Mouse (Mus musculus) stomach, embryonic 15.5 days (tissue): ENCODE results near the gene St6gal1. TPM values are rescaled to one million over a fixed set of nuclear protein-coding genes. Genes with fewer than 3 reads are reported as not detected.

Experiments
- ATAC-seq: fragments of 200-750 bp; cut with Nextera tagmentation; 2 replicates; pipeline ENCODE4 v1.8.0; 2017; ENCODE audit warnings: low read depth, moderate number of reproducible peaks, moderate TSS enrichment; ENCODE audit not compliant: insufficient read depth, low FRiP score
- H3K27ac ChIP-seq: fragments of 300-500 bp; sonication (generic); 2 replicates; pipeline ENCODE4 v1.5.1; 2015; ENCODE audit warnings: mild to moderate bottlenecking, inconsistent platforms
- H3K27me3 ChIP-seq: fragments of 300-500 bp; sonication (generic); replicated peaks from 2 replicates; pipeline ENCODE4 v1.6.1; 2015; ENCODE audit warnings: inconsistent platforms
- H3K36me3 ChIP-seq: fragments of 300-500 bp; sonication (generic); 2 replicates; pipeline ENCODE4 v1.6.1; 2015; ENCODE audit warnings: inconsistent platforms
- H3K4me1 ChIP-seq: fragments of 300-500 bp; sonication (generic); 2 replicates; pipeline ENCODE4 v1.6.1; 2015; ENCODE audit warnings: inconsistent platforms
- H3K4me2 ChIP-seq: fragments of 300-500 bp; sonication (generic); 2 replicates; pipeline ENCODE4 v1.6.1; 2015; ENCODE audit warnings: mild to moderate bottlenecking, inconsistent platforms
- H3K4me3 ChIP-seq: fragments of 300-500 bp; sonication (generic); replicated peaks from 2 replicates; pipeline ENCODE4 v1.5.1; 2015; ENCODE audit warnings: inconsistent platforms
- H3K9ac ChIP-seq: fragments of 300-500 bp; sonication (generic); 2 replicates; pipeline ENCODE4 v1.6.1; 2015; ENCODE audit warnings: inconsistent platforms
- H3K9me3 ChIP-seq: fragments of 300-500 bp; sonication (generic); 2 replicates; pipeline ENCODE4 v1.6.1; 2016; ENCODE audit warnings: inconsistent platforms
- WGBS: fragments of 180-500 bp; shearing (Covaris S2); methylation state at CpG from one replicate; pipeline ENCODE4 v1.1.7; 2015; 5-methylcytosine and 5-hydroxymethylcytosine counted together
- polyA plus RNA-seq: library from polyadenylated mRNA; unstranded; fragments of >200 nt; fragmentation: Nextera tagmentation; extraction: Ambion mirVana; gene quantifications from 2 replicates; pipeline ENCODE4 v1.2.1, GENCODE M21; 2015

Gene St6gal1
- polyA plus RNA-seq, 1 experiment from 2014 or later: 16.3 TPM

DNA sequence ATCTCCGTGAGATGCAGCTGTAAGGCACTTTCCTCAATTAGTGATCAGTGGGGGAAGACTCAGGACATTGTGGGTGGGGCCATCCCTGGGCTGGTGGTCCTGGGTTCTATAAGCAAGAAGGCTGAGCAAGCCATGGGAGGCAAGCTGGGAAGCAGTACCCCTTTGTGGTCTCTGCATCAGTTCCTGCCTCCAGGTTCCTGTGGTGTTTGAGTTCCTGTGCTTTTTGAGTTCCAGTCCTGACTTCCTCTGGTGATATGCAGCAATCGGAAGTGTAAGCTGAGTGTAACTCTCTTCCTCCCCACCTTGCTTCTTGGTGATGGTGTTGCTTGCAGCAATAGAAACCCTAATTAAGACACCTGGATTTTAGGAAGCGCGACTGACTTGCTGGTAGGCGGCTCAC, 58.4 kb downstream of the St6gal1 start:
- H3K27ac ChIP-seq: no peak overlapping the region; the same call in 1 of the 2 replicates
- no peak overlapping the region for H3K4me2 ChIP-seq
- no peak for ATAC-seq
- no peaks in the 10 kb centered on the region for H3K4me1 ChIP-seq
- H3K4me3 ChIP-seq: no peak overlapping the region
- H3K36me3 ChIP-seq: no peaks in the 10 kb centered on the region
- no peak overlapping the region for H3K9ac ChIP-seq
- H3K27me3 ChIP-seq: no peaks in the 10 kb centered on the region
- H3K9me3 ChIP-seq: no peaks in the 10 kb centered on the region
- 83% methylated on average over 5 of the region's 5 CpGs for WGBS

DNA sequence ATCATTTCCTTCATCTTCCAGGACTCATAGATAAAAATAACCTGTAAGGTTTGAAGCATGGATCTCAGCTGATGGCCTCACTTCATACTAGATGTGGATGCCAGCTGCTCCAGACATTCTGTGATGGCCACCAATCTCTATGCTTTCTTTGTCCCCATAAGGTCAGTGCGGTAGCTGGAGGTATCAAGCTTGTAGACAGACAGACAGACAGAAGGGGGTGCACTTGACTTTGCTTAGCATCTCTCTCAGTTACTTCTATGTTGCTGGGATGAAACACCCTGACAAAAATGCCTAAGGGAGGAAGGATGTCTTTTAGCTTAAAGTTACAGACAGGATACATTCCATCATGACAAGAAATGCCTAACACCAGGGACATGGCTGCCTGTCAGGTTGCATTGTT, 59.1 kb downstream of the St6gal1 start:
- Histone ChIP-seq H3K4me3 (no peak overlapping the region), H3K36me3 (no peaks in the 10 kb centered on the region), H3K27ac (no peak overlapping the region), H3K27me3 (no peaks in the 10 kb centered on the region), H3K9ac (no peak overlapping the region), H3K4me1 (no peaks in the 10 kb centered on the region), H3K9me3 (no peaks in the 10 kb centered on the region), H3K4me2 (no peak overlapping the region)
- ATAC-seq: no peak
- 81% methylated on average over 1 of the region's 1 CpGs for WGBS

DNA sequence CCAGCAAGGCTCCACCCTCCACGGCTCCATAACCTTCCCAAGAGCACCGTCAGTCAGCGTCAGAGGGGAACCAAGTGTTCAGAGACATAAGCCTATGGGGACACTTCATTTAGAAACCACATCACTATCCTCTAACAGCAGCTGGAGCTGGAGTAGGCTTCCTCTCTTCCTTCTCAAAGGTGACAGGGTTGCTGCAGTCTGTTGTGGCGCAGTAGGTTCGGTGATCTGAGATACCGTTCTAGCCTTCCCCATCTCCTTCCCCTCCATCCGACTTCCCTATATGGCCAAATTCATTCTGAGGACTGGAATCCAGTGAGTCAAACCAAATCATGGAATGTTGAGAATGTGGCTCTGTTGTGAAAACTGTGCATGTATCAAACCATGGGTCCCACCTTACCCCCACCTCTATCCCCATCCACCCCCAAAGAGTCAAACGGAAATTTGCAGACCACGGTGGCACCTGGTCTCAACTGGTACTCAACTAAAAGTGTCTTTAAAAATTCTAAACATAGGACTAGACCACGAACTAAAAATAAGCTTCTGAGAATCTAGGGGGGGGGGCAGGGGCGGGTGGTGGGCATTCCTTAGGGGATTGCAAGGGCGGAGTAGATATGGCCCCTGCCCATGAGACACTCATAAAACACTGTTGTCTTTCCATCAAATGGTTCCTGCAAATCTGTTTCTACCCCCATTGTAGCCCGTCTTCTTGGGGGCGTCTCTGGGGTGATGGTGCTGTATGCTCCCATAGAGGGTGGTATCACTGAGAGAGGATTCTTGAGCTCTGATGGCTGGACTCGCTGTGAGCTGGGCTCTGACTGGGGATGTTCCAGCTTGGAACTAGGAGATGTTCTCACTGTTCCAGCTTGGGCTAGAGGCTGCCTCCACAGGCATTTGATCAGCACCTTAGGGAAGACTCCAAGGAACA, 60.2 kb downstream of the St6gal1 start:
- Histone ChIP-seq H3K4me1 (no peaks in the 10 kb centered on the region), H3K27me3 (no peaks in the 10 kb centered on the region), H3K4me3 (no peak overlapping the region), H3K36me3 (no peaks in the 10 kb centered on the region), H3K9ac (no peak overlapping the region), H3K9me3 (no peaks in the 10 kb centered on the region), H3K4me2 (no peak overlapping the region), H3K27ac (no peak overlapping the region)
- WGBS: 75% methylated on average over 15 of the region's 15 CpGs
- no peak for ATAC-seq

DNA sequence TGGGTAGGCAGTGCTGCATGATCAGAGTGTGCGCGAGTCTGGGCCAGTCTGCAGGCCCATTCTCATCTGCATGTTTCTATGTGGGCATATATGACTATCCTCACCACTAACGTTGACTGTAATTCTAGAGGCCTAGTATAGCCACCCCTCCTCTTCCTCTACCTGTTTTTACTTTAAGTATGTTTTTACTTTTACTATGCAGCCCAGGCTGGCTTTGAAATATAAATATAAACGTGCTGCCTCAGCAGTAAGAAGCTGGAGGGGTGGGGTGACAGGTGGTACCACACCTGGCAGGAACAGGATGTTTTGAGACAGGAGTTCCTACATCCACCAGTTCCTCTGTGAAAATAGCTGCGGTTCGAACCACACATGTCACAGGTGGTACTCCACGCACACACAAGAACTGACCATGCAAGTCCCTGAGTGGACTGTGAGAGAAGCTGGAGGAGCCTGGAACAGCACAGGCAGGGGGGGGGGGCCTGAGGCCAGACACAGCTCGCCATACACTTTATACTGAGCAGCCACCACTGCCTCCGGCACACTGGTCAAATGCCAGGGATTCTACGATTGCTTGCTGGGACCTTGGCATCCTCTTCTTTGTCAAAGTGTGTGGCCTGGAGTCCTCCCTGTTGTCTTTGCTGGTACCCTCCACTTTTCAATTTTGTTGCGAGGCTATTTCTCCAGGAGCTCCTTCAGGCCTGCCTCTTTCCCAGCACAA, 62.0 kb downstream of the St6gal1 start:
- Histone ChIP-seq H3K9me3 (no peaks in the 10 kb centered on the region), H3K27me3 (no peaks in the 10 kb centered on the region), H3K4me2 (no peak overlapping the region), H3K36me3 (no peaks in the 10 kb centered on the region), H3K27ac (no peak overlapping the region), H3K9ac (no peak overlapping the region), H3K4me1 (no peaks in the 10 kb centered on the region), H3K4me3 (no peak overlapping the region)
- WGBS: 77% methylated on average over 11 of the region's 11 CpGs
- no peak for ATAC-seq

DNA sequence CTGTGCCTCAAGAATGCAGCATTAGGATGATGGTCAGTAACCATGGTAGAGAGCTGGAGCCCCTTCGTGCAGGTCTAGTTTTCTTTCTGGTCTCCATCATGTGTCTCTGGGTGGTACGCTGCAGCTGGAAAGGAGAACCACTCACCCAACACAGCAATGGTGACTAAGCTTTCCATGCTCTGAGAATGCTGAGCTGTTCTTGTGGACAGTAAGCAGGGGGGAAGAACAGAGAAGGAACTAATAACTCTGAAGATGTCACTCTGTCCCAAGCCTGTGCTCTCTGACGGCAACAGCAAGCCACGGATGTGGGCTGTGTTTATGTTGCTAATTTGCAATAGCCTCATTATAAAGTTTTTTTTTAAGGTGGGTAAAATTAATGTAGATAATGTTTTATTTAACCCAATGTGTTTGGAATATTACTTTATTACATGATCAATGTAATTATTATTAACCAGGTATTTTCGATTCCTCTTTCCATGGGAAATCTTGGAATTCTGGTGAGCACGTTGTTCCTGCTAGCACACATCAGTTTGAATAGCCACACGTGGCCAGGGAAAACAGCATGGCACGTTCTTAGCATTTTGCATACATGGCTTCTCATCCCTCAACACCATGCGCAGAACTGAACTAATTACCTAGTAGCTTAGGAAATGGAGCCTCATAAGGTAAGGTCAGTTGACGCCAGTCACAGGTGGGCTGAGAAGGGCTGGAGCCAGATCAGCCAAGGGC, 62.9 kb downstream of the St6gal1 start:
- H3K9me3 ChIP-seq: no peaks in the 10 kb centered on the region
- no peak overlapping the region for H3K9ac ChIP-seq
- WGBS: 85% methylated on average over 10 of the region's 10 CpGs
- H3K27me3 ChIP-seq: no peaks in the 10 kb centered on the region
- no peak overlapping the region for H3K4me3 ChIP-seq
- H3K4me1 ChIP-seq: no peaks in the 10 kb centered on the region
- ATAC-seq: no peak
- no peak overlapping the region for H3K4me2 ChIP-seq
- H3K27ac ChIP-seq: no peak overlapping the region
- no peaks in the 10 kb centered on the region for H3K36me3 ChIP-seq

DNA sequence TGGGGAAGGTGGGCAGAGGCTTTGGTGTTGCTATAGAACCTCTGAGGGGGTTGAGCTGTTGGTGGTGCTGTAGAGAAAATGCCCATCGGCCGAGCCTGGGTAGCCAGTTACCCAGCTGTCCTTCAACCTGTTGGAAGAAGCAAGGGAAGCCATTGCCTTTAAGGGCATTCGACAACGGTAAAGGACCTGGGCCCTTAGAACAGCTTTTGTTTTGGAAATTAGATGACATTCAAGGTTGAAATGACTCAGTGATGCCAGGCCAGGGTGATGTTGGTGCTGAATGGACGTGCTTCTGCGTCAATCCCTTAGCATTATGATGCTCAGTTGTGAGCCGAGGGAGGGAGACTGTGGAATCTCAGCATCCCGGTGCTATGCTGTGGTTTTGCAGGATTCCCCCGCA, 63.6 kb downstream of the St6gal1 start:
- no peaks in the 10 kb centered on the region for H3K4me1 ChIP-seq
- H3K27me3 ChIP-seq: no peaks in the 10 kb centered on the region
- no peak overlapping the region for H3K4me2 ChIP-seq
- WGBS: 94% methylated on average over 9 of the region's 9 CpGs
- H3K9ac ChIP-seq: no peak overlapping the region
- no peaks in the 10 kb centered on the region for H3K36me3 ChIP-seq
- no peak overlapping the region for H3K4me3 ChIP-seq
- ATAC-seq: no peak
- no peak overlapping the region for H3K27ac ChIP-seq
- no peaks in the 10 kb centered on the region for H3K9me3 ChIP-seq

DNA sequence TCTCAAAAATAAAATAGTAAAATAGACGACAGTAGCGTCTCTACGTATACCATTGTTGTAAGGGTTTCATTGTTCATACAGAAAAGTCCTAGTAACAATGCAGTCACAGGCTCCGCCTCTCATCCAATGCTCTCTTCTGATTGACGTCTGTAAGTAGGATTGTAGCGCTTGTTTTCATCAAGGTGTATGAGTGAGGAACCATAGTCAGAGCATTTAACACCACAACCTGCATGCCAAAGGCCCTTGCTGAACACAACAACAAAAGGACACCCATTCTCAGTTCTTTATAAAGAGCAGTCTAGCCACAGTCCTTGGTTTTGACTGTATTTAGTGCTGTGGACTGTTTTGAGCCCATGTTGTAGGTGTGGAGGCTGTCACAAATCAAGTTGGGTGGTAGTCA, 64.9 kb downstream of the St6gal1 start:
- no peak overlapping the region for H3K27ac ChIP-seq
- H3K9me3 ChIP-seq: no peaks in the 10 kb centered on the region
- H3K4me3 ChIP-seq: no peak overlapping the region
- no peaks in the 10 kb centered on the region for H3K27me3 ChIP-seq
- 91% methylated on average over 6 of the region's 6 CpGs for WGBS
- H3K9ac ChIP-seq: no peak overlapping the region
- H3K36me3 ChIP-seq: no peaks in the 10 kb centered on the region
- no peak for ATAC-seq
- H3K4me2 ChIP-seq: no peak overlapping the region
- no peaks in the 10 kb centered on the region for H3K4me1 ChIP-seq

DNA sequence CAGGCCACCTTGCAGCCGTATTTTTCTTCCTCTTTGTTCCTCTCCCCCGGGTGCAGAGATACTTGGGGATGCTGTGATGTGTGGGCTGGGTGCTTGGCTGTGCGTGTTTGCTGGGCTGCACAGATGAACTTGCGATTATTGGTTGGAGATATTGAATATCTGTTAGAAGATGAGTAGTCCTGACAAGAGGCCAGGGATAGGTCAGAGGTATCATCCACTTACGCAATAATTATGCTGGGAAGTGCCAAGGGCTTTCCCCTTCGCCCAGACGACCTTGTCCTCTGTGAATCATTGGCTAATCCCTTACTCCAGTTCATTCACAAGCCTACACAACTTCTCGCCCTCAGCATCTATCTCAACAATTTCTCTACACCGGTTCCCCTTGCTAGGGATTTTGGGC, 65.6 kb downstream of the St6gal1 start:
- no peak overlapping the region for H3K9ac ChIP-seq
- H3K4me1 ChIP-seq: no peaks in the 10 kb centered on the region
- H3K36me3 ChIP-seq: no peaks in the 10 kb centered on the region
- no peak overlapping the region for H3K4me3 ChIP-seq
- no peaks in the 10 kb centered on the region for H3K9me3 ChIP-seq
- no peak for ATAC-seq
- WGBS: 84% methylated on average over 9 of the region's 9 CpGs
- H3K4me2 ChIP-seq: no peak overlapping the region
- H3K27me3 ChIP-seq: no peaks in the 10 kb centered on the region
- no peak overlapping the region for H3K27ac ChIP-seq

DNA sequence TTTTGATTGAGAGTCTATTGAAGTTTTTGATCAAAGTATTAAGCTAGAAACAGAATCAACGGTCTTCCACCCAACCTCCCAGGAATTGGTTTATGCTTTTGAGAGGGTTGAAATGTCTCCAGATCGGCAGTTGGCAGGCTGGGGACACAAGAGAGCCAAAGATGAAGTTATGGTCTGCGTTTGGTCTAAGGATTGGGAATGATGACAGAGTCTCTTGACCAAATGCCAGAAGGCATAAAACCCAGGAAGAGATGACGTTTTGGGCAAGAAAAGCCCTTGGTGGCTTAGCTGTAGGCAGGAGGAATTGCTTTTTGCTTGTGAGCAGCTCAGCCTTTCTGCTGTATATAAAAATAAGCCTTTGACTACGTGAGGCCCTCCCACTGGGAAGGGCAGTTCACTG, 67.0 kb downstream of the St6gal1 start:
- H3K4me2 ChIP-seq: no peak overlapping the region
- no peak for ATAC-seq

DNA sequence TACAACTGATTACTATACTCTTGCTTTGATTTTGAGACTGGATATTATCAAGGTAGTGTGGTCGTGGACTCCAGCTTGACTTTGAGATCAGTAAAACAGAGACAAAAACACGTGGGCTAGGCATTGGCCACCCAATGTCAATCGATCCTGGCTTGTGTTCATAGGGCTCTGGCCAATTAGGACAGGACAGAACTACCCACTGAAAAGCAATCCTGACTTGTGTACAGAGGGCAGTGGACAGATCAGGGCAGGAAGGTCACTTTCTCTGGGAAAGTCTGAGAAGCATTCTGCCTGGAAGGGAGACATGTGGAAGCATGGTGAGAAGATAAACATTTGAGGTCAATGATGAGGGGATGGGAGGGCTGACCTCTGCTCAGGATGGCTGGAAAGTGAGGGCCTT, 69.7 kb downstream of the St6gal1 start:
- WGBS: 67% methylated on average over 3 of the region's 3 CpGs
- Histone ChIP-seq H3K27ac (no peak overlapping the region), H3K4me3 (no peak overlapping the region), H3K4me2 (no peak overlapping the region), H3K36me3 (no peaks in the 10 kb centered on the region), H3K9ac (no peak overlapping the region), H3K27me3 (no peaks in the 10 kb centered on the region), H3K4me1 (no peaks in the 10 kb centered on the region), H3K9me3 (no peaks in the 10 kb centered on the region)
- ATAC-seq: peak; percentile 63; the same call in 1 of the 2 replicates

More for the DNA sequence above, 67.0 kb downstream of the St6gal1 start:
- Histone ChIP-seq H3K27ac (no peak overlapping the region), H3K9ac (no peak overlapping the region), H3K4me1 (no peaks in the 10 kb centered on the region), H3K27me3 (no peaks in the 10 kb centered on the region), H3K9me3 (no peaks in the 10 kb centered on the region), H3K4me3 (no peak overlapping the region), H3K36me3 (no peaks in the 10 kb centered on the region)
- 57% methylated on average over 5 of the region's 5 CpGs for WGBS

DNA sequence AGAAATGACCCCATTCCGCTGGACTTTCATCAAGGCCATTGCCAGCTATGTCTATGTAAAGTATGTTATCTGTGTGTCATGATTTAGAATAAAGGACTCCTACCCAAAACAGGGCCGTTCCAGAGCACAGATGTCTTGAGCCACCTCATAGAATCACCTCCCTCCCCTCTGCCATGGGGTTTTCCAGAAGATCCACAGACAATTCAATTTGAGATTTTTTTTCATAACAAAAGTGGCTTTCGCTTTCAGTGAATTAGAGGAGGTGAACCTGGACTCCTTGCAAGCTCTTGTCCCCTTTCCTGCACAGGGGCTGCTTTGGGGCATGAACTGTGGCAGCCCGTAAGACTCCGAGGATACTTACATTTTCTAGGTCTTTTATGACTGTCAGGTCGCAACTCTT, 70.2 kb downstream of the St6gal1 start:
- no peak overlapping the region for H3K4me2 ChIP-seq
- no peaks in the 10 kb centered on the region for H3K27me3 ChIP-seq
- H3K27ac ChIP-seq: no peak overlapping the region
- no peak overlapping the region for H3K9ac ChIP-seq
- no peaks in the 10 kb centered on the region for H3K36me3 ChIP-seq
- H3K4me1 ChIP-seq: no peaks in the 10 kb centered on the region
- WGBS: 84% methylated on average over 6 of the region's 6 CpGs
- ATAC-seq: no peak
- no peaks in the 10 kb centered on the region for H3K9me3 ChIP-seq
- no peak overlapping the region for H3K4me3 ChIP-seq

DNA sequence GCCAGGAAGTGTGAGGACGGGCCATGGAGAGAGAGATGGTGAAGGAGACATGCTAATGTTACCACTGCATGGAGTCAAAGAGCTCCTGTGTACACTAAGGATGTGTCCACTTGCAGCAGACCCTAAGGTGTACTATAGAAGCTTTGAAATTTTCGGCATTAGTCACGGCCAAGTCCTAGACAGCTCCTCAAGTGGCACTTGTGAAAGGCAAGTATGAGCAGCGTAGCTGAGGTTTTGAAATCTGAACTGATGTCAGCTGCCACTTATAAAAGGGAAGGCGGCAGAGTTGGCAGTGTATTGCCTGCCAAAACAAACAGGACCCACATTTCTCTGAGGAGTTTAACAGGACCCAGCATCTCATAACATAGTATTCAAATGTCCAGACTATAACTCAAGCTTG, 71.2 kb downstream of the St6gal1 start:
- no peak overlapping the region for H3K27ac ChIP-seq
- H3K27me3 ChIP-seq: no peaks in the 10 kb centered on the region
- no peaks in the 10 kb centered on the region for H3K36me3 ChIP-seq
- ATAC-seq: no peak
- no peaks in the 10 kb centered on the region for H3K9me3 ChIP-seq
- 84% methylated on average over 5 of the region's 5 CpGs for WGBS
- no peak overlapping the region for H3K9ac ChIP-seq
- no peaks in the 10 kb centered on the region for H3K4me1 ChIP-seq
- H3K4me2 ChIP-seq: no peak overlapping the region
- H3K4me3 ChIP-seq: no peak overlapping the region
